Mouse (Mus musculus) retina, embryonic 14.5 days (tissue): ENCODE measurements around the gene Syn3.
A peak's percentile ranks its signal among the peaks of the same experiment; 100 is the strongest.
"Not testable (repeated sequence)": the region's sequence is repeated elsewhere in the genome, so short reads cannot be mapped to it uniquely, and the experiment has no call there.

Experiments
- DNase-seq: peaks from one replicate; pipeline ENCODE4 v3.0.0-alpha.2; 2015; ENCODE audit warnings: low spot score

The Syn3 gene

DNA sequence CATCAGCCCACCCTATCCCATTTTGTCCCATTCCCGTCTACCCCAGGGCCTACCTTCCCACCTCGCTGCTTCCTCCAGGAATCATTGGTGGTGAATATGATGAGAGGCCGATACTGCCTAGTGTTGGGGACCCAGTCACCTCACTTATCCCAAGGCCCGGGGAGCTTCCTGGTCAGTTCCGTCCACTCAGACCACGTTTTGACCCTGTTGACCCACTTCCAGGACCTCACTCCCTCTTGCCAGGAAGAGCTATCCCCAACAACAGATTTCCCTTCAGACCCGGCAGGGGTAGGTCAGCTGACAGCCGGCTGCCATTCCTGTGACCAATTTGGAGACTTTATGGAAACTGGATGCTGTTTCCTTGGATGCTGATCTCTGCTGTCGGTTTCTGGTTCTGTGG lies 450.9 kb downstream of the Syn3 start:
- no peak for DNase-seq

DNA sequence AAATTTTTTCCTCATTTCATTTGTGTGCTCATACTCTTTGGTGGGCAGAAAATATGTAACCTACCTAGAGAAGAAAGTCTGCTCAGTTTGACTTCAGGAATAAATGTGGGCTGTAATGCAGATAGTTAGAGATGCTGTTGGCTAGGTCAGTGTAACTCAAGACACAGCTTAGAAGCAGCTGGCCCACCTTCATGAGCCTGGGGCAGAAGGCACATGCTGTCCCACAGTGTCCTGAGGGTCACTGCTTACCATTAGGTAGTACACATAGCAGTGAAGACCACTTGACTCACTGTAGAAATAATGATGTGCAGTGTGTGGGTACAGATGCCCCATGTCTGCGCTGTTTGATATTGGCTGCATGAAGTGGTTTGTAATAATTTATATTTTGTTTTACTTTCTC lies 452.3 kb downstream of the Syn3 start:
- no peak for DNase-seq

DNA sequence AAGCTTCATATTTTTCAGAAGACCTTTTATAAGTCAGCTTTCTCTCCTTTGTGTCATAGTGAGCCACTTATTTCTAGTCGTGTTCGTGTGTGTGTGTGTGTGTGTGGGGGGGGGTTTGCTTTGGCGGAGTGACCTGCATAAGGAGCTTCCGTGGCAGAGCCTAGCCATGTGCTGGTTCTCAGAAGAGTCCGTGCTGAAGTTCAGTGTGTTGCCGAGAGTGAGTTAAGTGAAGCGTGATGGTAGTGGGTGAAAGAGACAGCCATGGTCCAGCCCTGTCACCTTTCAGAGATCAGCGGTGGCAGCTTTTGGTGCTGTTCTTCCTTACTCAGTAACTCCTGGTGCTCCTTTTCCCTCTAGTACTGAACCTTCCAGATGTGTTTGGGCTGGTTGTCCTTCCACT lies 454.6 kb downstream of the Syn3 start:
- DNase-seq, result no peak

DNA sequence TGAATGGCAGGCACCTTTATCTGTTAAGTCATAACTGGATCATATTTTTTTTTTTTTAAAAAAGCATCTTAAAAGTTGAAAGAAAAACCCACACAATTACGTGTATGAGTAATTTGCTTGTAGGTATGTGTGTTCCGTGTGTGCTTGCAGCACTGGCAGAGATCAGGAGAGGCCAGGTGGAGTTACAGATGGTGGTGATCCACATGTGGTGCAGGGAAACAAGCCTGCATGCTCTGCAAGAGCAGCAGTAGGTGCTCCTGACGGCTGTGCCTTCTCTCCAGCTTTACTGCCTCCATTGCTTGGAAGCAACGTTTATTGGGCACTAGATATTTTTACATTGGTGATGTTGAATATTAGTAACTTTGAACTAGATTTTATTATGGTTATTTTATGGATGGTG lies 455.0 kb downstream of the Syn3 start:
- no peak for DNase-seq

DNA sequence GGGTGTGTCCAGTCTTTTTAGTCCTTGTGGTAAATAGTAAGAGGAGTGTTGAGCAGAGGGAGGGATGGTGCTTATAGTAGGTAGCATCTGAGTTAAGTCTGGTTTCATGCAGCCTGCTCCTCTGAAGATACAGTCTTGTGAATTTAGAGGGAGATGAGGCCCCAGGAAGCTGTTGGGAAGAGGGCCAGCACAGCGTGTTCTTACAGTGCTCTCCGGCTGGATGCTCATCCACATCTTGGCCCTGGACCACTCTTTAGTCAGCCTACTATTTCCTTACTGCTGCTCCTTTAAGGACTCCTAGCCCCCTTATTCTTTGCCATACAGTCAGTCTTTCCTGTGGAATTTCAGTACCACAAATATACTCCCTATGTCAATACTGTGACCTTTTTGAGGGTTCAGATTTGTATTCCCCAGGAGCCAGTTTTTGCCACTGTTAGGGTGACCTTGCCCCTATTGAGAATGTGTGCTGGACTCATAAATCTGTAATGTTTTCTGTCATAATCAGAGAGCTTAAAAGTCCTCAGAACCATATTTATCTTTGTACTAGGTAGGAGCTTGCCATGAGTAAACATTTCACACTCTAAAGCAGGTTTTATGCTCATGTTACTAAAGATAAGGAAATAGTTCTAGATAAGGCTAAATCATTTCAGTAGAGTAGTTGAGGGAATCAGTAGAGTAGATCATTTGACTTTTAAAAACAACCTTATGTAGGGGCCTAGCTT lies 464.5 kb downstream of the Syn3 start:
- DNase-seq, result no peak

DNA sequence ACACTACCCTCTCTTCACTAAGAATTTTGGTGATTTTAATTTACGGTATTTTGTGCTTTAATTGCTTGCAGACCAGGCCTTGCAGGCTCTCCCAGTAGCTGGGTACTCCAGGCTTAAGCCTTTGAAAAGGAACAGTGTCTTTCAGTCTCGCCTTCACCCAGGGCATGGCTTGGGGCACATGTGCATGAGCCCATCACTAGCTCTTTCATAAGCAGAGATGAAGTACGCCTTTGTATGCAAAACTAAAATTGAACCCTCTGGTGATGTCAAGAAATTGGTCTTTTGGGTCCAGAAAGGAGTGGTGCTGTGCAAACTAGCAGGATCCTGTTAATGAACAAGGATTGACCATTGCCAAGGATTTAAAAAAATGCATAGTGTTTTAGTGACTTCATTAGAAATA lies 466.2 kb downstream of the Syn3 start:
- DNase-seq, result no peak

DNA sequence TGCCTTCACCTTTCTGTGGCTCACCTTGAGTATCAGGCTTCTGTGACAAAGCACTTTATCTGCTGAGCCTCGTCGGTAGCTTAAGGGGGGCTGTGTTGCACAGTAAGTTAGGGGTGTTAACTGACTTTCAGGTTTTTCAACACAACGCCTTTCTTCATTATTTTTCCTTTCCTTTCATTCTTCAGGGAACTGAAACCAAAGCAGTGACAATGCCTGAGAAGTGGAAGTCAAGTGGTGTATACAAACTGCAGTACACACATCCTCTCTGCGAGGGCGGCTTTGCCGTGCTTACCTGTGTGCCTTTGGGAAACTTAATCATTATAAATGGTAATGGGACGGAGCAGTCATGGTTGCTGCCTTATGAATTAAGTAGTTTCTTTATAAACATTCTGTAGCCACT lies 468.0 kb downstream of the Syn3 start:
- no peak for DNase-seq

DNA sequence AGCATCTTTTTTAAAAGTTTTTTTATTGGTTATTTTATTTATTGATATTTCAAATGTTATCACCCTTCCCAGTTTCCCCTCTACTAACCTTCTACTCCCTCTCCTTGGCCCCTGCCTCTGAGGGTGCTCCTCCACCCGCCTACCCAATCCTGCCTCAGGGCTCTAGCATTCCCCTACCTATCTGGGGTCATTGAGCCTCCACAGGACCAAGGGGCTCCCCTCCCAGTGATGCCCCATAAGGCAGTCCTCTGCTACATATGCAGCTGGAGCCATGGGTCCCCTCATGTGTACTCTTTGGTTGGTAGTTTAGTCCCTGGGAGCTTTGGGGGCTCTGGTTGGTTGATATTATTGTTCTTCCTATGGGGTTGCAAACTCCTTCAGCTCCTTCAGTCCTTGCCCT lies 471.9 kb downstream of the Syn3 start:
- not testable (repeated sequence) for DNase-seq

DNA sequence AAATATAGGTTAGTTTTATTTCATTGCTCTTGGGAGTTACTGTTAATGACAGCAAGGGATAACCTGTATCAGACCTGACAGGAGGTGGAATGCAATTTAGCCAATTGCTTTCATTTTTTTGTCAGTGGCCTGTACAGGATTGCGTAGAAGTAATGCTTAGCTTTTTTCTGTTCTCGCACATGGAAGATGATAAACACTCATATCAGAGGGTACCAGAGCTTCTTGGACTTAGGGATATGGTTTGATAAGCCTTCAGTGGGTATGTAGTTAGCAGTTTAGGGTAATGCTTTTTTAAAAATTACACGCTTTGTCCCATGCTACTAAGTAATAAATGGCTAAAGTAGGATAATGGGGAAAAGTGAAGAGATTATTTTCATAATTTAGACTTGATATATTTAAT lies 472.3 kb downstream of the Syn3 start:
- no peak for DNase-seq

DNA sequence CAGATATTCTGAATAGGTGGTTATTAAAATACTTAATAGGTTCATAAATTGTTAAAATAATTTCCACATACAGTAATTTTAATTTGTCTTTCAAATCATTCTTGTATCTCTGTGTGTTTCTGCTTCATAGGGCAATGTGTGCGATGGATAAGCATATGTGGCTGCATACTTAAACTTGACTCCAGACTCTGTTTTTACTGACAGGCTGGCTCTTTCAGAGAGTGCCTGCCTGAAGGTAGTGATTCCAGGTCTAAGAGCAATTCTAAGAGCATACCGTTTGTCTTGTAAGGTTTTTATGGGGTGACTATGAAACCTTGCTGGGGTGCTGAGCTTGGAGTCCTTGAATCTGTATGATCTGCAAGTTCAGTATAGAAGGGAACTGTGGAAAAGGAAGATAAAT lies 472.8 kb downstream of the Syn3 start:
- DNase-seq, result no peak

DNA sequence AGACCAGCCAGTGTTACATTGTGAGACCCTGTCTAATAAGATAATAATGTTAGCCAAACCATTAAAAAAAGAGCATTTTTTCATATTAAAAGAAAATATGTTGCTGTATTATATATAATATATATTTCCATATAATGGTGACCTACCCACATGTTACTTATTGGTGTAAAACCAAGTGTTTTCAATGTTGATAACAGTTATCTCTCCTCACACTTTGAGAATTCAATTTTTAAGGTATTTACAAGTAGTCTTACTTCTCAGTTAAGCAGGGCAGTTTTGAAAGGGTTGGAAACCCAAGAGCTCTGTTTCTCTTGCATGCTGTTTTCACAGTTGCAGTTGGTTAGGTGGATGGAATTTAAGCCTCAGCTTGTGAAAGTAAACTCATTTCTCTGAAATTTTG lies 475.5 kb downstream of the Syn3 start:
- DNase-seq, result no peak

DNA sequence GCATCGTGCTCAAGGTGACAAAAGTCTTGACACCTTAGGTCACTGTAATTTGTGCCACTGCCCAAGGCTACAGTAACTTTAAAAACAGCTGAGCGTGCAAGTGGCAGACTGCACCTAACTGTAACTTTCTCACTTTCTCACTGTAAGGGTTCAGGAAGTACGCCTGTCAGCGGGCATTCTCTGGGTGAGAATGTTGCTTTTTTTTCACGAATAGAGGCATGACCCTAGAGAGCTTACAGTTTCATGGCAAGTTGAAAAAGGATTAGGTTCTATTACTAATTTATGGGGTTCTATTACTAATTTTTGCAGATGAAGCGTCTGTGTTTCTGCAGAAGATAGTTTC lies 476.3 kb downstream of the Syn3 start:
- no peak for DNase-seq

DNA sequence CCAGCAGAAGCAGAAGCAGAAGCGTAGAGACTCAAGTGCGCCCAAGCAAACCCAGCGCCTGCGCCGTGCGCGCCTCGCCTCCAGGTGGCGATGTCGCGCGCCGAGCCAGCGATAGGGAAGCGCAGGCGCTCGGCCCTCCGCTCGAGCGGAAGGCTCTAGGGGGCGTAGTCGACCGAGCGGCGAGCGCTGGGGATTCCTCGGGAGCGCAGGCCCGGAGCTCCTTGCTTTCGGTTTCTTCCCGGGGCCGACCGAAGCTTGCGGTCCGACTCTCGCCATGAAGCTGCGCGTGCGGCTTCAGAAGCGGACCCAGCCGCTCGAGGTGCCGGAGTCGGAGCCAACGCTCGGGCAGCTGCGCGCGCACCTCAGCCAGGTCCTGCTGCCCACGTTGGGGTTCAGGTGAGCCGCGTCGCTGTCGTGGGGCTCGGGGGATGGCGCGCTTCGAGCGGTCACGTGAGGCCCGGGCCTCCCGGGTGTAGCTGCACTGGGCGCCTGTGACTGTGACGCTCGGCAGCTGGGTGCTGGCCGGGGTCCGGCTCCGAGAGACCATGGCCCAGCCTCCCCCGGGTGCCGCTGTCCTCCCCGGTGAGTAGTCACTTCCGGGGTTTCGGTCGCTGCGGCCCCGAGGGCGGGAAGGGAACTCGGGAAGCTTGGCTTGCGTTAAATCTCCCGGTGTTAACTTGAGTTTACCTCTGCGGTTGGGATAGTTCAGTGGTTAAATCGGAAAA lies 476.8 kb downstream of the Syn3 start, which contains the start of gene Fbxo7:
Fbxo7 (plus strand) TSS at position 224 of the 725 bp plus-strand sequence.
- DNase-seq, result peak; percentile 96

DNA sequence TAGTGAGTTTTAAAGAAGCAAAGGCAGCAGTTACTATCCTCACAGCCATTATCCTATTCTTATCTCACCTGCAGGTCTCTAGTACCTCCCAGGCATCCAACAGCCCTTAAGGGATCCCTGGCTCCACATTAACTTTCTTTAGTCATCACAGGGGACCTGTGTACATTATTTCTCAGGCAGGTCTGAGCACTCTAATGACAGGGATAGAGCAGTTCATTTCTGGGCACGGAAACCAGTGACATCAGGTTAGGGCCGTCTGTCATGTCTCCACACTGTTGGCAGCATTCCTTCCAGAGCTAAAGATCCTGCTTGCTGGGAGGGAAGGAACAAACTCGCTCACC lies 477.3 kb downstream of the Syn3 start:
- no peak for DNase-seq

DNA sequence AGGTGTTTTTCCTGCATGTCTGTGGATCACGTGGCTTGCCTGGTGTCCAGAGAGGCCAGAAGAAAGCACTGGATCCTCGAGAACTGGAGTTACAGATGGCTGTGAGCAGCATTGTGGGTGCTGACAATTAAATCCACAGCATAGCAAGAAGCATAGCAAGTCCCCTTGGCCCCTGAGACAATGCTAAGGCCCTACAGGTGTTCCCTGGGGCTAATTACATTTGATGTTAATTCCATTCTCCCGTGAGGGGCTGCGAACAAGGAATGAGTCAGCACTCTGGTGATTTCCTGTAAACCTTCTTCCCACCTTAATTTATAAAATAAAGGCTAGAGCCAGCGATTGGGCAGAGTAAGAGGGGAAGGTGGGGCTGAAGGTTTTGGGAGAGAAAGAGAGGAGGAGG lies 479.9 kb downstream of the Syn3 start:
- DNase-seq, result no peak

DNA sequence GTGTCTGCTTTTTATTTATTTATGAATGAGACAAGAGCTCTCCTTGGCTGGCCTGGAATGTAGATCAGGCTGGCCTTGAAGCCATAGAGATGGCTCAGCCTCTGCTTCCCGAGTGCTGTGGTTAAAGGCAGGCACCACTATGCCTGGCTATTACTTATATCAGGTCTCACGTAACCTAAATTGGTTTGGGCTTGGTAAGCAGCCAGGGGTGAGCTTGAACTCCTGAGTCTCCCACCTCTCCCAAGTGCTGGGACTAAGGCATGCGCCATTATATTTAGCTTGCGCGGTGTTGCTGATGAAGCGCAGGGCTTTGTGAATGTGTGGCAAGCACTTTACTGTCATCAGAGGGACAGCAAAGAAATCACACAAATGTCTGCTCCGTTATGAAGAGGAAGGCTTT lies 480.9 kb downstream of the Syn3 start:
- DNase-seq, result no peak

DNA sequence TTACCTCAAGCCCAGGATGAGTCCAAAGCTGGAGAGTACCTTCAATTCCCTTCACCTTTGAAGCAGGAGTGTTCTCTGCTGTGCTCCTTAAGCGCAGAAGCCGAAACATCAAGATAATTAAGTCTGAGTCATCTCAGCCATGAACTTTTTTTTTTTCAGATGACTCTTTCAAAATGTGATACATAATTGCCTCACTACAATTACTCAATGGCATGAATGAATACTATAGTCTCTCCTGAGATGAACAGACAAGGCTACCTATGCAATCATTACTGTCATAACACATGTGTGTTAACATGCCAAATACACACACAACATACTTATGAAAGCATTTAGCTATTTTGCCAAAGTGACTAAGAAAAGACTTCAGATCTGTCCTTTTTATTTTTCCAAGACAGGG lies 486.9 kb downstream of the Syn3 start, which contains the start of gene Bpifc:
Bpifc (minus strand) TSS at position 115 of the 400 bp plus-strand sequence.
- no peak for DNase-seq

DNA sequence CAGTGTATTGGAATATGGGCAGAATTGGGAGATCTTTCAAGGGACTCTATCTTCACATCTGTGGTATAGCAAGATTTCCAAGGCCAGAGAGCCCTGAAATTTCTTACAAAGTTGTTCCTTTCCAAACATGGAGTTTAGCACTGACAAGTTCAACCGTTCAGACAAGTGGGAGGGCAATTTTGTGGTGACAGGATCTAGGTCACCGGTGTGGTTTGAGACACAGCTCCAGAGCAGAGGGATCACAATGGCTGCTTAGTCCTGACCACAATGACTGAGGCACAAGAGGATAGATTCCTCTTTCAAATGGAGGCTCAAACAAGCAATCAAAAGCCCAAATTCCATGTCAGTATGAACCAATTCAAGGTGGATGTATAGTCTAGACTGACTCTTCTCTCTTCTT lies 487.5 kb downstream of the Syn3 start:
- no peak for DNase-seq

DNA sequence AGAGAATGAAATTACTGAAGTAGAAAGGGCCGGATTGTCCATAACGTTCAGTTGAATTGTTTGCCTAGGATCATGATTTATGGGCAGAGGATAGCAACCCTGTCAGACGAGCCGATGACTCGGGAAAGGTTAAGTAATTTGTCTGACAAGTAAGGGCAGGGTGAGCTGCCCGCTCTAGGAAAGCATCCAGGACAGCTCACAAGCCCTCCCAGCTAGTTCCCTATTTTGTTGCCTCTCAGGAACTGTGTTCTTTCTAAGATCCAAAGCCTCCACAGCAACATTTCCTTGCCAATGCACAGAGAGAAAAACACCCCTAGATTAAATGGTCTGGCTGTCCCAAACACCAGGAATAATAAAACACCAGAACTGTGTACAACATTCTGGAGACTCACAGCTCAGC lies 488.1 kb downstream of the Syn3 start:
- DNase-seq, result no peak

DNA sequence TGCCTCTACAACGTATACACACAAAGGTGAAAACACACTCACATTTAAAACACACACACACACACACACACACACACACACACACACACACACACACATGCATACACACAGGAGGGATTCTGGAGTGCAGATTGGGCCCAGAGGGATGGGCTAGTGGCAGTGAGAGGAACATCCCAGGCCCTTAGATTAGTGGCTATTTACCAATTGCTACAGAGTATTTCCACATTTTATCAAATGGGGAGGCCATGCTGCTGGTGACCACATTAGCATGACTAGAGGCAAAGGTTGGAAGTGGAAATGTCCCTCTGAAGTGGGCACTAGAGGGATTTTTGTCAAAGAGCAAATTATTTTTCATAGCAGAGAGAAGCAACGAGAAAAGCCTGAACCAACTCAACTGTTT lies 489.0 kb downstream of the Syn3 start:
- no peak for DNase-seq

DNA sequence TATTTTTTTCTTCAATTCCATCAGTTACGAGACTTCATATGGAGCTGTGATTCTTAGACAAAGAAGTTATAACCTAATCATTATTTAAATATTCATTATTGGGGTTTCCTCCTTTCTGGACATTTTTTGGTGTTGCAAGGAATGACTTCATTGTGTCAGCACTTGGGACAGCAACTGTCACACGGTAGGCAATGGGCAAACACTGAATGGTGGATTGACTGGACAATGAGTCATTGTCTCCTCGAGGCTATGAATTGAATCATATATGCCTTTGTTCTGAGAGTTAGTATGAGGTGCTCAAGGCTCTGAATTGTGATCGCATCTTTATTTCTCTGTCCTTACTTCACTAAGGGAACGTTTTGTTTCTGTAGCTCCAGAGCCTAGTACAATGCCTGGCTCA lies 492.2 kb downstream of the Syn3 start:
- DNase-seq, result no peak
